Comparison of ENCODE assay signal across 25 mouse cellular contexts in the genomic region with DNA sequence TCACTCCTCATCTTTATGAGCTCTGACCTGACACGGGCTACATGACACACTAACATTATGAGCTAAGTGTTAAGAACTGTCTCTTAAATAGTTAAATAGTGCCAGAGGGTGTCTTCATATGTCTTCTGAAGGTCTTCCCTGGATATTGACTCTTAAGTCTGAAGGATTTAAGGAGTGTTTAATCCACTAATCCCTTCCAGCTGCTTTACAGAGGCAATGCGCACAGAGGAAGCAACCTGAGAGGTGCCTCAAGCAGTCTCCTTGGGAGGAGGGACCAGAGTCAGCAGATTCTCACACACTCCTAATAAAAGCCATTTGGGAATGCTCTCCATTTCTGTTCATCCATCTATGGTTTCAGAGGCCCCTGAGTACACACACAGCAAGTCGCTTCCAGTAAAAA.
DNase-seq lines count a peak whose midpoint lies in the region; ATAC-seq lines count a peak whose summit lies in the region.
"Had no signal": no experiment of that assay in that cellular context is flagged by ENCODE, and none has a peak within 500 bp of the region (broad histone marks: within the 10 kb centered on the region; RNA-seq: fewer than 3 reads in every experiment).

No protein-coding gene starts in this region.

- intact Hi-C loops in left cerebral cortex, postnatal 36 days (cut with DNase I), result no loop called here
- intact Hi-C loops in gastrocnemius, postnatal 36 days (cut with DNase I), result no loop called here

- no peak overlapping the region for H3K4me3 ChIP-seq in limb, embryonic 11.5 days (ENCODE audit: low read depth, low read length)
- no peak overlapping the region for H3K4me3 ChIP-seq in limb, embryonic 10.5 days
- H3K4me3 ChIP-seq: embryonic facial prominence, embryonic 12.5 days; forebrain, embryonic 13.5 days; hindbrain, embryonic 12.5 days; kidney, embryonic 15.5 days; left cerebral cortex, adult 2 months; liver, embryonic 13.5 days; neural tube, embryonic 12.5 days had no signal

- H3K36me3 ChIP-seq in limb, embryonic 11.5 days (ENCODE audit: control insufficient read depth, insufficient read depth, low read length), result no peaks in the 10 kb centered on the region
- H3K36me3 ChIP-seq in limb, embryonic 10.5 days, result no peaks in the 10 kb centered on the region
- H3K36me3 ChIP-seq: embryonic facial prominence, embryonic 12.5 days; hindbrain, embryonic 12.5 days; kidney, embryonic 15.5 days; liver, embryonic 13.5 days; neural tube, embryonic 12.5 days had no signal

- no peaks in the 10 kb centered on the region for H3K4me1 ChIP-seq in limb, embryonic 11.5 days (ENCODE audit: control insufficient read depth, insufficient read depth, low read length)
- H3K4me1 ChIP-seq in limb, embryonic 10.5 days, result peaks cover 27% of the 10 kb centered on the region
- H3K4me1 ChIP-seq: embryonic facial prominence, embryonic 12.5 days; forebrain, embryonic 13.5 days; hindbrain, embryonic 12.5 days; kidney, embryonic 15.5 days; liver, embryonic 13.5 days; neural tube, embryonic 12.5 days had no signal

- 27% methylated on average over 3 of the region's 3 CpGs for WGBS in limb, embryonic 11.5 days
- WGBS in limb, embryonic 10.5 days, result 35% methylated on average over 3 of the region's 3 CpGs

- ATAC-seq in limb, embryonic 11.5 days (ENCODE audit: insufficient number of reproducible peaks, low FRiP score, low TSS enrichment, low read depth), result peak; percentile 65; the same call in 1 of the 2 replicates
- ATAC-seq: activated CD4-positive, CD25-positive, alpha-beta regulatory T cell, adult 4 months; forebrain, embryonic 13.5 days had no signal

- DNase-seq in limb, embryonic 11.5 days (ENCODE audit: low spot score), result no peak
- DNase-seq in limb, embryonic 10.5 days (ENCODE audit: low spot score), result no peak
- peak; percentile 63 for DNase-seq in embryo, embryonic 11 days
- DNase-seq in forelimb bud, embryonic 11.5 days (ENCODE audit: low read depth, low spot score), result peak; percentile 39
- peak; percentile 58 for DNase-seq in retina, adult 2 months (ENCODE audit: low read depth, low spot score)
- no peak for DNase-seq in left cerebral cortex, postnatal 36 days (ENCODE audit: low spot score in 2 of 2)
- DNase-seq in gastrocnemius, postnatal 36 days, result no peak
- DNase-seq in cerebellum, adult 9-11 months, result no peak
- DNase-seq: adrenal gland, adult 8-10 months; cerebellum, adult 11-12 months; cerebellum, postnatal 14 days; gastrocnemius, postnatal 14 days; kidney, adult 11 months; kidney, postnatal 4 days; layer of hippocampus, adult 9-11 months; left cerebral cortex, postnatal 4 days; liver, embryonic 13.5 days; lung, adult 2 months had no signal

- no peak overlapping the region for H3K27ac ChIP-seq in limb, embryonic 11.5 days (replicated peaks; ENCODE audit: low read depth, low read length)
- no peak overlapping the region for H3K27ac ChIP-seq in limb, embryonic 10.5 days
- H3K27ac ChIP-seq: embryonic facial prominence, embryonic 12.5 days; forebrain, embryonic 13.5 days; hindbrain, embryonic 12.5 days; kidney, embryonic 15.5 days; left cerebral cortex, adult 2 months; liver, embryonic 13.5 days; neural tube, embryonic 12.5 days had no signal

- H3K4me2 ChIP-seq in limb, embryonic 11.5 days (ENCODE audit: low read depth, severe bottlenecking), result no peak overlapping the region
- H3K4me2 ChIP-seq: embryonic facial prominence, embryonic 12.5 days; forebrain, embryonic 13.5 days; hindbrain, embryonic 12.5 days; kidney, embryonic 15.5 days; liver, embryonic 13.5 days; neural tube, embryonic 12.5 days had no signal

- no peaks in the 10 kb centered on the region for H3K9me3 ChIP-seq in limb, embryonic 11.5 days (ENCODE audit: control insufficient read depth, low read length)
- H3K9me3 ChIP-seq in limb, embryonic 10.5 days (replicated peaks), result no peaks in the 10 kb centered on the region
- H3K9me3 ChIP-seq: embryonic facial prominence, embryonic 12.5 days; forebrain, embryonic 13.5 days; hindbrain, embryonic 12.5 days; kidney, embryonic 15.5 days; liver, embryonic 13.5 days; neural tube, embryonic 12.5 days had no signal

- H3K9ac ChIP-seq in limb, embryonic 11.5 days (ENCODE audit: low read length), result no peak overlapping the region
- H3K9ac ChIP-seq: embryonic facial prominence, embryonic 12.5 days; forebrain, embryonic 13.5 days; hindbrain, embryonic 12.5 days; kidney, embryonic 15.5 days; liver, embryonic 13.5 days; neural tube, embryonic 12.5 days had no signal

- no peaks in the 10 kb centered on the region for H3K27me3 ChIP-seq in limb, embryonic 11.5 days (ENCODE audit: control insufficient read depth, insufficient read depth, low read length)
- H3K27me3 ChIP-seq in limb, embryonic 10.5 days (ENCODE audit: low read depth, poor library complexity, severe bottlenecking), result 0 out of 2 replicates have a peak, but pooled peaks cover 8% of the 10 kb centered on the region
- H3K27me3 ChIP-seq: embryonic facial prominence, embryonic 12.5 days; forebrain, embryonic 13.5 days; hindbrain, embryonic 12.5 days; kidney, embryonic 15.5 days; liver, embryonic 13.5 days; neural tube, embryonic 12.5 days had no signal

Comparison
In these comparisons a context has a peak if more than half of its experiments do, and no peak if none do; other contexts are left out.
1. DNase-seq: peak in embryo, embryonic 11 days (single experiment), forelimb bud, embryonic 11.5 days (single experiment) and retina, adult 2 months (single experiment); none in limb, embryonic 11.5 days (single experiment), limb, embryonic 10.5 days (single experiment), left cerebral cortex, postnatal 36 days (0 of 2), gastrocnemius, postnatal 36 days (0 of 2) and cerebellum, adult 9-11 months (single experiment).